Mouse (Mus musculus): ENCODE measurements around the gene Rtraf.

DNA sequence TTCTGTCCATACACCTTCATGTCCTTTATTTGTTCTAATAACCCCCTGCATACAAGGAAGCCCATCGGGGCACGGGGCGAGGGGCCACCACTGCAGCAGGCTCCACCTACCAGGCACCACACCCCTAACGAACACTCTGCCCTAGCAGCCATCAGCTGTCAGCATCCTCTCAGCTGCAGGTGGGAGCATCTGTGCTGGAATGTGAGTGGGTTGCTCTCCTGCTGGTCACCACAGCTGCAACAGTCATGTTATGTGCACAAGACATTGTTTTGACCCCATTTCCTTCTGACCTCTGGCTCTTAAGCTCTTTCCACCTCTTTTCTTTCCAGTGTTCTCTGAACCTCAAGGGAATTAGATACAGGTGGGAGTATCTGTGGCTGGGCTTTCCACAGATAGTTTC lies 61.6 kb downstream of the Rtraf start:
- TF ChIP-seq CTCF (conservative IDR thresholded peaks at IDR 0.05 in 1 of 2, IDR thresholded peaks at IDR 0.05 in 1 of 2; ENCODE audit: low read depth in 2 of 2, low read length in 2 of 2) (no peak), CHD1 (IDR thresholded peaks at IDR 0.05; ENCODE audit: low read depth, low read length) (no peak), ZC3H11A (IDR thresholded peaks at IDR 0.05; ENCODE audit: low read depth, low read length) (no peak), KAT2A (IDR thresholded peaks at IDR 0.05; ENCODE audit: insufficient replicate concordance, low read length) (no peak), USF1 (IDR thresholded peaks at IDR 0.05; ENCODE audit: low read depth, low read length) (no peak), MAX (IDR thresholded peaks at IDR 0.05; ENCODE audit: low read length) (no peak), USF2 (conservative IDR thresholded peaks at IDR 0.05; ENCODE audit: low read depth, low read length) (no peak)

Data from CH12.LX (cell line).